Comparison of ENCODE assay signal across 30 mouse cellular contexts in the genomic region with DNA sequence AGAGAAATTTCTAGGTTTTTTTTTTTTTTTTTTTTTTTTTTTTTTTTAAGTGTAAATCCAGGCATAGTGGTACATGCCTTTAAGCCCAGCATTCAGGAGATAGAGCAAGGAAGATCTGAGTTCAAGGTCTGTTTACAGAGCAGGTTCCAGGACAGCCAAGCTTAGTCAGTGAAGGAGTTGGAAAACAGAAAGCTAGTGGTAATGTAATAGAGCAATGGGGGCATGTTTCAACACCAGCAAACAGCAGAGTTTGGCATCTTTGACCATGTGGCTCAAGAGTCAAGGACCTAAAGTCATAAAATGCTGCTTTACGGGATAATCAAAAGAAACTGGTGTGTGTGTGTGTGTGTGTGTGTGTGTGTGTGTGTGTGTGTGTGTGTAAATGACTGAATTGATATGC.
"Had no signal": no experiment of that assay in that cellular context is flagged by ENCODE, and none has a peak within 500 bp of the region (broad histone marks: within the 10 kb centered on the region; RNA-seq: fewer than 3 reads in every experiment).

No protein-coding gene starts in this region.

- H3K27me3 ChIP-seq: heart, embryonic 12.5 days; heart, embryonic 13.5 days; heart, embryonic 15.5 days; hindbrain, embryonic 12.5 days; hindbrain, embryonic 13.5 days; hindbrain, embryonic 15.5 days; intestine, embryonic 15.5 days; kidney, embryonic 15.5 days had no signal

- H3K9ac ChIP-seq: heart, embryonic 12.5 days; heart, embryonic 13.5 days; heart, embryonic 15.5 days; hindbrain, embryonic 12.5 days; hindbrain, embryonic 13.5 days; hindbrain, embryonic 14.5 days; hindbrain, embryonic 15.5 days; intestine, embryonic 15.5 days; kidney, embryonic 15.5 days had no signal

- H3K4me1 ChIP-seq: heart, embryonic 10.5 days; heart, embryonic 12.5 days; heart, embryonic 13.5 days; heart, embryonic 15.5 days; hindbrain, embryonic 10.5 days; hindbrain, embryonic 12.5 days; hindbrain, embryonic 15.5 days; intestine, embryonic 15.5 days; kidney, embryonic 15.5 days had no signal

- H3K27ac ChIP-seq: heart, embryonic 10.5 days; heart, embryonic 13.5 days; heart, embryonic 15.5 days; hindbrain, embryonic 10.5 days; hindbrain, embryonic 12.5 days; hindbrain, embryonic 13.5 days; hindbrain, embryonic 14.5 days; hindbrain, embryonic 15.5 days; hindbrain, postnatal 0 days; intestine, embryonic 15.5 days; kidney, embryonic 15.5 days; kidney, postnatal 0 days; layer of hippocampus, adult 2 months had no signal

- H3K4me3 ChIP-seq: heart, embryonic 10.5 days; heart, embryonic 12.5 days; heart, embryonic 13.5 days; heart, embryonic 15.5 days; hindbrain, embryonic 10.5 days; hindbrain, embryonic 12.5 days; hindbrain, embryonic 13.5 days; hindbrain, embryonic 15.5 days; intestine, embryonic 15.5 days; kidney, embryonic 15.5 days; layer of hippocampus, adult 2 months had no signal

- DNase-seq: heart, postnatal 10 days; heart, postnatal 14 days; heart, postnatal 36 days; heart, postnatal 4 days; kidney, adult 11 months; kidney, adult 18-20 months; kidney, adult 2 months; kidney, adult 8-10 months; kidney, adult 9 months; kidney, postnatal 10 days; kidney, postnatal 14 days; kidney, postnatal 25 days; kidney, postnatal 36 days; kidney, postnatal 4 days; layer of hippocampus, adult 9-11 months; layer of hippocampus, postnatal 36 days had no signal

- H3K36me3 ChIP-seq: heart, embryonic 10.5 days; heart, embryonic 12.5 days; heart, embryonic 13.5 days; heart, embryonic 15.5 days; hindbrain, embryonic 10.5 days; hindbrain, embryonic 12.5 days; hindbrain, embryonic 13.5 days; hindbrain, embryonic 15.5 days; intestine, embryonic 15.5 days; kidney, embryonic 15.5 days had no signal
